Mouse (Mus musculus): ENCODE measurements around the gene Gfpt1. TPM values are rescaled to one million over a fixed set of nuclear protein-coding genes. Genes with fewer than 3 reads are reported as not detected.
"Not testable (repeated sequence)": the region's sequence is repeated elsewhere in the genome, so short reads cannot be mapped to it uniquely, and the experiment has no call there.

Gfpt1 gene
- total RNA-seq (2021) = 37.9 and 40.4 TPM in 2 replicates
- long read RNA-seq, full-length matches to known transcripts = 3 of 7 reads
- long read RNA-seq, partial matches to known transcripts = 0 of 7 reads
- long read RNA-seq, other reads (novel, unspliced or antisense) = 4 of 7 reads

- peak; percentile 98 for DNase-seq
These were observed at the start of gene Gfpt1 for GRCm38 (mm10) chr6:87042337-87043130. Gene Gfpt1, plus strand, starts transcription at chr6:87042846.

GRCm38 (mm10) chr6:86994254-86994653 lies 48.4 kb upstream of the Gfpt1 start:
- DNase-seq = no peak

GRCm38 (mm10) chr6:86996629-86997307 lies 45.9 kb upstream of the Gfpt1 start:
- no peak for DNase-seq

- no peak for DNase-seq
These were observed 45.3 kb upstream of the Gfpt1 start for GRCm38 (mm10) chr6:86997360-86997759.

GRCm38 (mm10) chr6:87001995-87002394 lies 40.7 kb upstream of the Gfpt1 start:
- DNase-seq = no peak

GRCm38 (mm10) chr6:87002521-87003055 lies 40.1 kb upstream of the Gfpt1 start:
- peak; percentile 79 for DNase-seq

GRCm38 (mm10) chr6:87004099-87004498 lies 38.5 kb upstream of the Gfpt1 start:
- no peak for DNase-seq

GRCm38 (mm10) chr6:87005577-87005976 lies 37.1 kb upstream of the Gfpt1 start:
- no peak for DNase-seq

- no peak for DNase-seq
These were observed 33.8 kb upstream of the Gfpt1 start, which contains the start of gene Nfu1 for GRCm38 (mm10) chr6:87008887-87009286. Gene Nfu1, plus strand, starts transcription at chr6:87009236.

- DNase-seq = peak; percentile 98
These were observed 32.8 kb upstream of the Gfpt1 start for GRCm38 (mm10) chr6:87009692-87010328.

- no peak for DNase-seq
These were observed 25.7 kb upstream of the Gfpt1 start for GRCm38 (mm10) chr6:87016916-87017315.

GRCm38 (mm10) chr6:87018874-87019273 lies 23.8 kb upstream of the Gfpt1 start:
- DNase-seq = no peak

- DNase-seq = no peak
These were observed 20.9 kb upstream of the Gfpt1 start for GRCm38 (mm10) chr6:87021791-87022190.

- DNase-seq = peak; percentile 35
These were observed 15.7 kb upstream of the Gfpt1 start for GRCm38 (mm10) chr6:87026980-87027379.

GRCm38 (mm10) chr6:87028881-87029280 lies 13.8 kb upstream of the Gfpt1 start:
- peak; percentile 19 for DNase-seq

GRCm38 (mm10) chr6:87031310-87031709 lies 11.3 kb upstream of the Gfpt1 start:
- not testable (repeated sequence) for DNase-seq

GRCm38 (mm10) chr6:87032401-87032800 lies 10.2 kb upstream of the Gfpt1 start:
- no peak for DNase-seq

GRCm38 (mm10) chr6:87034395-87034794 lies 8.3 kb upstream of the Gfpt1 start:
- DNase-seq = no peak

GRCm38 (mm10) chr6:87037826-87038620 lies 4.6 kb upstream of the Gfpt1 start:
- DNase-seq = peak; percentile 27

- no peak for DNase-seq
These were observed 3.5 kb upstream of the Gfpt1 start for GRCm38 (mm10) chr6:87039161-87039560.

GRCm38 (mm10) chr6:87040971-87041370 lies 1.7 kb upstream of the Gfpt1 start:
- no peak for DNase-seq

GRCm38 (mm10) chr6:87041431-87041830 lies 1.2 kb upstream of the Gfpt1 start:
- DNase-seq = no peak
